Comparison of ENCODE assay signal across 22 mouse cellular contexts in genomic region chr6:64731621-64732320, GRCm38 (mm10). TPM values are rescaled to one million over a fixed set of nuclear protein-coding genes. Genes with fewer than 3 reads are reported as not detected.
DNase-seq lines count a peak whose midpoint lies in the region; ATAC-seq and TF ChIP-seq lines count a peak whose summit lies in the region.
"Had no signal": no experiment of that assay in that cellular context is flagged by ENCODE, and none has a peak within 500 bp of the region (broad histone marks: within the 10 kb centered on the region; RNA-seq: fewer than 3 reads in every experiment).

No protein-coding gene starts in this region.

- peak overlapping the region; percentile 21 for H3K4me2 ChIP-seq in hindbrain, postnatal 0 days (ENCODE audit: low read depth, low read length)
- no peak overlapping the region for H3K4me2 ChIP-seq in hindbrain, embryonic 12.5 days (replicated peaks)
- H3K4me2 ChIP-seq: embryonic facial prominence, embryonic 13.5 days; forebrain, embryonic 12.5 days; heart, embryonic 11.5 days; heart, embryonic 15.5 days had no signal

- no peak for ATAC-seq in hindbrain, postnatal 0 days
- ATAC-seq in hindbrain, embryonic 12.5 days (ENCODE audit: low FRiP score), result no peak

- no peak overlapping the region for H3K4me3 ChIP-seq in heart, embryonic 10.5 days
- no peak overlapping the region for H3K4me3 ChIP-seq in hindbrain, postnatal 0 days (ENCODE audit: low read length)
- no peak overlapping the region for H3K4me3 ChIP-seq in hindbrain, embryonic 12.5 days
- H3K4me3 ChIP-seq: embryonic facial prominence, embryonic 13.5 days; forebrain, embryonic 12.5 days; heart, embryonic 15.5 days had no signal

- no peaks in the 10 kb centered on the region for H3K9me3 ChIP-seq in heart, embryonic 10.5 days
- H3K9me3 ChIP-seq in hindbrain, postnatal 0 days (ENCODE audit: low read length), result no peaks in the 10 kb centered on the region
- no peaks in the 10 kb centered on the region for H3K9me3 ChIP-seq in hindbrain, embryonic 12.5 days (replicated peaks)
- H3K9me3 ChIP-seq: embryonic facial prominence, embryonic 13.5 days; forebrain, embryonic 12.5 days; heart, embryonic 15.5 days had no signal

- no peak for TF ChIP-seq CTCF in hindbrain, postnatal 0 days (IDR thresholded peaks at IDR 0.05; ENCODE audit: low read depth)

- WGBS in heart, embryonic 10.5 days, result 4% methylated on average over 8 of the region's 8 CpGs
- 5% methylated on average over 8 of the region's 8 CpGs for WGBS in hindbrain, postnatal 0 days
- 3% methylated on average over 8 of the region's 8 CpGs for WGBS in hindbrain, embryonic 12.5 days

- H3K9ac ChIP-seq in hindbrain, postnatal 0 days (replicated peaks; ENCODE audit: low read length), result no peak overlapping the region
- no peak overlapping the region for H3K9ac ChIP-seq in hindbrain, embryonic 12.5 days
- H3K9ac ChIP-seq: embryonic facial prominence, embryonic 13.5 days; forebrain, embryonic 12.5 days; heart, embryonic 15.5 days had no signal

- no peaks in the 10 kb centered on the region for H3K36me3 ChIP-seq in heart, embryonic 10.5 days
- H3K36me3 ChIP-seq in hindbrain, postnatal 0 days (ENCODE audit: insufficient read depth, low read length), result no peaks in the 10 kb centered on the region
- no peaks in the 10 kb centered on the region for H3K36me3 ChIP-seq in hindbrain, embryonic 12.5 days
- H3K36me3 ChIP-seq: embryonic facial prominence, embryonic 13.5 days; forebrain, embryonic 12.5 days; heart, embryonic 15.5 days had no signal

- H3K27me3 ChIP-seq in heart, embryonic 10.5 days (ENCODE audit: insufficient read depth, poor library complexity, severe bottlenecking), result peaks cover 93% of the 10 kb centered on the region
- peaks cover 22% of the 10 kb centered on the region for H3K27me3 ChIP-seq in hindbrain, postnatal 0 days (ENCODE audit: insufficient read depth, low read length)
- H3K27me3 ChIP-seq in hindbrain, embryonic 12.5 days, result peaks cover 88% of the 10 kb centered on the region

- DNase-seq in heart, adult 11 months, result peak; percentile 18
- no peak for DNase-seq in heart, embryonic 10.5 days (ENCODE audit: low spot score)
- no peak for DNase-seq in hindbrain, postnatal 0 days (ENCODE audit: low spot score)
- peak; percentile 11 for DNase-seq in retina, embryonic 14.5 days (ENCODE audit: low spot score)
- DNase-seq in retina, postnatal 1 day, result no peak
- no peak for DNase-seq in cerebellum, postnatal 36 days
- DNase-seq: adrenal gland, adult 2 months; adrenal gland, postnatal 25 days; cerebellum, adult 2 months; gastrocnemius, postnatal 36 days; heart, adult 18-20 months; heart, postnatal 14 days; kidney, adult 11 months; kidney, adult 9 months had no signal

- no peak overlapping the region for H3K27ac ChIP-seq in heart, embryonic 10.5 days
- peak overlapping the region; percentile 4; the same call in 1 of the 2 replicates for H3K27ac ChIP-seq in hindbrain, postnatal 0 days
- no peak overlapping the region for H3K27ac ChIP-seq in hindbrain, embryonic 12.5 days
- H3K27ac ChIP-seq: embryonic facial prominence, embryonic 13.5 days; forebrain, embryonic 12.5 days; heart, embryonic 15.5 days had no signal

- peaks cover 30% of the 10 kb centered on the region for H3K4me1 ChIP-seq in heart, embryonic 10.5 days
- 0 out of 2 replicates have a peak, but pooled peaks cover 8% of the 10 kb centered on the region for H3K4me1 ChIP-seq in hindbrain, postnatal 0 days (ENCODE audit: insufficient read depth, low read length)
- H3K4me1 ChIP-seq in hindbrain, embryonic 12.5 days, result peaks cover 39% of the 10 kb centered on the region

RNA-seq across cellular contexts. Expression of gene Atoh1, which starts 2.8 kb away (rescaled TPM):
- not detected in 2 replicates for polyA plus RNA-seq in heart, embryonic 10.5 days (2016; fragmentation: Nextera tagmentation; extraction: Ambion mirVana)
- 12.1 and 24.4 TPM in 2 replicates for total RNA-seq in hindbrain, postnatal 0 days (2014; rRNA removed)
- polyA plus RNA-seq in hindbrain, postnatal 0 days (2015; fragmentation: Nextera tagmentation; extraction: Ambion mirVana), result 6.7 and 8.5 TPM in 2 replicates
- 17.7 and 18.3 TPM in 2 replicates for polyA plus RNA-seq in hindbrain, embryonic 12.5 days (2016; fragmentation: Nextera tagmentation; extraction: Ambion mirVana)
- total RNA-seq: adrenal gland, adult 2 months; adrenal gland, postnatal 25 days; common myeloid progenitor, adult 5-6 weeks; gastrocnemius, adult 8-10 months; gastrocnemius, postnatal 36 days; heart, adult 18-20 months; heart, postnatal 14 days; hematopoietic stem cell, adult 5-6 weeks had no signal
- polyA plus RNA-seq: forebrain, embryonic 12.5 days; heart, embryonic 11.5 days; heart, embryonic 15.5 days had no signal

Comparison
In these comparisons a context has a peak if more than half of its experiments do, and no peak if none do; other contexts are left out.
1. DNase-seq: peak in heart, adult 11 months (single experiment) and retina, embryonic 14.5 days (single experiment); none in heart, embryonic 10.5 days (single experiment), hindbrain, postnatal 0 days (single experiment), retina, postnatal 1 day (single experiment) and cerebellum, postnatal 36 days (0 of 2).